Mouse (Mus musculus): ENCODE results near the gene Tmem274.

DNA sequence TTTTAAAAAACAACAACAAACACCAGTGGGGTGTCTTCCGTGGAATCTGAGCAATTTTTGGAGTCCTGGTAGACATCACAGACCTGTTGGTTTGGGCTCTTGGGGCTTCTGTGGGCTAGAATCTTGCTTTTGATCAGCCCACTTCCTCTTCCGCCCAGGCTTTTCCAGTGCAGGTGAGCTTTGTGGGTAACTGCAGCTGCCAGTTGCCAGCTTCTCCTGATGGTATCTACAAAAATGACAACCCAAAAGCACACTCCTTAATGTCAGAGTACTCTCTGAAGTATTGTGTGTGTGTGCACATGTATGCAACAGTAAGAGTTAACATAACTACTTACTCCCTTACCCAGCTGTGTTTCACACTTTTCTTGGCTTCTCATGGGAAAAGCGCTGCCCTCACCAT lies 7.6 kb upstream of the Tmem274 start:
- TF ChIP-seq GATA1 (IDR thresholded peaks at IDR 0.05; ENCODE audit: borderline replicate concordance, low read length) (no peak), FLI1 (IDR thresholded peaks at IDR 0.05; ENCODE audit: low read length) (no peak)

Data from megakaryocyte, embryonic 14.5 days (primary cell).